Mouse (Mus musculus) naive thymus-derived CD4-positive, alpha-beta T cell, adult 2 months (primary cell): ENCODE measurements around the gene Dlg4.
"Not testable (repeated sequence)": the region's sequence is repeated elsewhere in the genome, so short reads cannot be mapped to it uniquely, and the experiment has no call there.

Experiments
- DNase-seq: peaks from one replicate; pipeline ENCODE4 v3.0.0-alpha.2; 2011; ENCODE audit warnings: low read depth

The Dlg4 gene

DNA sequence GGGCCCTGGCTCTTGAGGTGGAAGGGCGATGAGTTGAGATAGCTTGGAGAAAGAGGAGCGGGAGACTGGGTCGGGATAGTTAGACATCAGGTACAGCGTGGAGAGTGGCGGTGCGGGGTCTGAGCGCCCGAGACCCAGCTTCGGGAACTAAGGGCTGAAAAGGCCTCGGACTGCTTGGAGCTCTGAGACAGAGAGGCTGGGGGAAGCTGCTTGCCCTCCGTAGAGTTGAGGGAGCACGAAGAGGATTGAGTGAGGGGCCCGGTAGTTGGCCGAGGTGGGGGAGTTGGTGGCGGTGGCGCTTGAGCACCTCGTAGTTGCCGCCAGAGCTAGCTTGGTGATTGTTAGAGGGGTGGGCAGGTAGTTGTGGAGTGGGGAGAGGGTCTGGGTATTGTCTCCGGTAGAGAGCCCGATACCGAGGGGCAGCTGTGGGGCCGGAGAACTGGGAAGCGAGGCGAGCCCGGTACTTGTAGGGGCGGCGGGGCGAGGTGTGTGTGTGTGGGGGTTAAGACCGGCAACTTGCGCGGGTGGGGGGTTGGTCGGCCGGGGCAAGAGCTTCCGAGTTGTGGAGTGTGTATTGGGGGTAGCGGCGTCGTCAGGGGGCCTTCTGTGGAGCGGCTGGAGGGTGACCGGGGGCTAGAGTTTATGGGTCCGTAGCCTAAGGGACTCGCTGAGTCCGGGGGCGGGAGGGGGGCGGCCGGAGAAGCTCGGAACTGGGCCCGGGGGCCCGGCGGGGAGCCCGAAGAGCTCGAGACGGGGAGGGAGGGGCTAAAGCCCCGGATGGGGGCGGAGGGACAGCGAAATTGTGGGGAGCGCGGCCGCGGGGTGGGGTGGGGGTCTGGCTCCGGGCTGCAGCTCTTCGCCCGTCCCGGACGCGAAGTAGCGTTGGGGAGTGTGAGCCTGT, 20.3 kb upstream of the Dlg4 start:
- DNase-seq: peak; percentile 76

DNA sequence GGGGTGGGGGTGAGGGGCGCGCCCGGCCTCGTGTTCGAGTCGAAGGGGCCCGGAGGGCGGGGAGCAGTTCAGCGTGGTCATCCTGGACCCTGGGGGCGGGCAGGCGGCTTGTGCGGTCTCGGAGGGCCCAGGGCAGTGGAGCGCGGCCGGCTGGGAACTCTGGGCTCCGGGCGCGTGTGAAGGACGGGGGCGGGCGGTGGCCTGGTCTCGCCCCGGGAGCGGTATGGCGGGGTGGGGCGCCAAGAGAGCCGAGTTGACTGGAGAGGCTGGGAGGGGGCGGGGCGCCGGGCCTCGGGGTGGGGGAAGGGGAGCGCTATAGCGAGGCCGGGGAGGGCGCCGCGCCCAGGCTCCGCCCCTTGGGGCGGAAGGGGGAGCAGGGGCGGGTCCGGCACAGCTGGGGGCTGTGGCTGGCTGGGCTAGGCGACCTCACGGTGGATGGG, 19.7 kb upstream of the Dlg4 start:
- peak; percentile 86 for DNase-seq

DNA sequence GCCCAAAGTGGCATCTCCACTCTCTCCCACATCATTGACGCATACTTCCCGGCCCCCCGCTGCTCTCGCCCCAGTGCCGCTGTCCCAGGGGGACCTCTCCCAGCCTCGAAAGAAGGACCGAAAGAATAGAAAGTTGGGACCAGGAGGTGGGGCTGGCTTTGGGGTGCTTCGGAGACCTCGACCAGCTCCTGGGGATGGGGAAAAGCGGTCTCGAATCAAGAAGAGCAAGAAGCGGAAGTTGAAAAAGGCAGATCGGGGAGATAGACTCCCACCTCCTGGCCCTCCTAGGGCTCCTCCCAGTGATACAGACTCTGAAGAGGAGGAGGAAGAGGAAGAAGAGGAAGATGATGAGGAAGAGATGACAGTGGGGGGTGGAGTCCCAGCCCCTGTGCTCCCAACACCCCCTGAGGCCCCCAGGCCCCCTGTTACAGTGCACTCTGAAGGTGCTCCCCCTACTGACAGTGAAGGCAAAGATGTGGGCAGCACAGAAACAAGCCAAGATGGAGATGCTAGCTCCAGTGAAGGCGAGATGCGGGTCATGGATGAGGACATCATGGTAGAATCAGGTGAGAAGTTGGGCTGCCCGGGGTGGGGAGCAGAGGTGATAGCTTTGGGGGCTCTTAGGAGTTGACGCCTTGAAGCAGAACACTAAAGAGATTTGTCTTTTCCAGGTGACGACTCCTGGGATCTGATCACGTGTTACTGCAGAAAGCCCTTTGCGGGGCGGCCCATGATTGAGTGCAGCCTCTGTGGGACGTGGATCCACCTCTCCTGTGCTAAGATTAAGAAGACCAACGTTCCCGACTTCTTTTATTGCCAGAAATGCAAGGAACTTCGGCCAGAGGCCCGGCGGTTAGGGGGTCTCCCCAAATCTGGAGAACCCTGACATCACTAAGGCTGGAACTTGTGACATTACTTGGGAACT, 17.9 kb upstream of the Dlg4 start:
- DNase-seq: peak; percentile 39

DNA sequence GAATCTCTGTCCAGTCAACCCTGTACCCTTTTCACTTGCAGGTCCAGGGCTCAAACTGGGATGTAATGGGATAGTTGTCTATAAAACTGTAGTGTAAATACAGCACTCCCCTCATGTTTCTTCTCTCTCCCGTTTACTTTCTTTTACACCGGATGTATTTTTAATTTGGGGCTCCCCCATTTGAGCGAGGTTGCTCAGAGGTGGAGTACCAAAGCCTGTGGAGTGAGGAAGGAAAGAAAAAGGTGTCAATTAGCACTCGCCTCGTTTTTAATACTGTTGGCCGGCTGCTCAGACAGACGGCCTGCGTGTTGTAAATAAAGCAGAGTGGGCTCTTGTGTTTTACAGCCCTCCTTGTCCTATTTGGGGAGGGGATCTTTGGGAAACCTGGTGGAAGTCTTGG, 17.1 kb upstream of the Dlg4 start:
- no peak for DNase-seq

DNA sequence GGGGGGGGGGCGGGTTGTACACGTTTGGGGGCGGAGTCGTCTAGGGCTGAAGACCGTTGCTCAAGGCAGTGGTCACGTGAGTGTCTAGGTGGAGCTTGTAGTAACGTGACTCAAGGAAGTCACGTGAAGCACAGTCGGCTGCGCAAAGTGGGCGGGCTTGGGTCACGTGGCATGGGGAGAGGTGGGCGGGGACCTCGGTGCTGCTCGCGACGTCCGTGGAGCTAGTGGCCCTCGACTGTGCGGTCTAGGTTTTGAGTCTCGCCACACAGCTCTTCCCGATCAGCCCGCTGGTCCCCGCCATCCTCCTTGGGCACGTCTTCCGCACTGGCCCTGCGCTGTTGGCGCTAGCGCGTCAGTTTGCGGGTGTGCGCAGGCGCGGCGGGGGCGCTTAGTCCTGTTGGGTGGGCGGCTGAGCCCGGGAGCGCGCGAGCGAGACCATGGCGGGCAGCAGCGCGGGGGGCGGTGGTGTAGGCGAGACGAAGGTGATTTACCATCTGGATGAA, 16.3 kb upstream of the Dlg4 start, which contains the start of gene Dvl2:
Dvl2 (plus strand) TSS at position 200 of the 503 bp plus-strand sequence.
- peak; percentile 95 for DNase-seq

DNA sequence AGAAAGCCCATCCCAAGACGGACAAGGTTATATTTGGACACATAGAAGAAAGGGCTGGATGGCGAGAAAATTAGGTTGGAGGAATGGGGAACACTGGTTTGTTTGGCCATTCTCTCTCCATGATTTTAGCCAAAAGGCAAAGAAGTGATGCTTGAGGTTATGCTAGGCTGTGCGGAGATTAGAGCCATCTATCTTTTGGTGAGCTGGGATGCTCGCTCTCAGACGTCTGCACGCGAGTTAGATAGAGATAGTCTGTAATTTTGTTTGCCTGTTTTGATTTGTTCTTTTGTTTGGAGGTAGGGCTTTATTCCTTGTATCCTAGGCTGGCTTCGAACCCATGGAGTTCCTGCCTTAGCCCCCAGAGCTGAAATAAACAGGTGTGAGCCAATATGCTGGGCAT, 15.6 kb upstream of the Dlg4 start:
- no peak for DNase-seq

DNA sequence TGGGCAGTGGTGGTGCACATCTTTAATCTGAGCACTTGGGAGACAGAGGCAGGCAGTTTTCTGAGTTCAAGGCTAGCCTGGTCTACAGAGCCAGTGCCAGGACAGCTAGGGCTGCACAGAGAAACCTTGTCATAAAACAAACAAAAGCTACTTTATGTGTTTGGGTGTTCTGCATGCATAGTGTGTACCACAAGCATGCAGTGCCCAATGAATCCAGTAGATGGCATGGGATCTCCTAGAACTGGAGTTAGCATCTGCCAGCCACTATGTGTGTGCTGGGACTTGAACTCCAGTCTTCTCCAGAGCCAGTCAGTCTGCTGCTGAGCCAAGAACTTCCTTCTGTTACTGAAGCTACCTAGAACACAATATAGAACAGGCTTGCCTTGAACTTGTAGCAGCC, 14.9 kb upstream of the Dlg4 start:
- peak; percentile 82 for DNase-seq

DNA sequence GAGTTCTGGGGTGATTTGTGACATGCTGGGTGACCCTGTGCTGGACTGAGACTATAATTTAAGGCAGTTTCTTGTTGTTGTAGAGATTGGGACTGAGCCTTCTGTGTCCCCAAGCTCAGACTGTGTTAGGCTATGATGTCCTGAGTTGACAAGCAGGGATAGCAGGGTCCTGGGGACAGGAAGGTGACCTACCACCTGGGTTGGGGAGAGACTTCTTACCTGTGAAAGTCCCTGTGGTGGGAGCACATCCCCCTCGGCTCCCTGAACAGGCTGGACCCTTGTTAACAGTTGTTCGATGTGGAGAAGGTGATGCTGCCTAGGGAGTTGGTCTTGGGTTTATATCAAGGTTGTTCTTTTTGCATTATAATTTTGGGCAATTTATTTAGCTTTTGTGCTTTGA, 14.3 kb upstream of the Dlg4 start:
- DNase-seq: no peak

DNA sequence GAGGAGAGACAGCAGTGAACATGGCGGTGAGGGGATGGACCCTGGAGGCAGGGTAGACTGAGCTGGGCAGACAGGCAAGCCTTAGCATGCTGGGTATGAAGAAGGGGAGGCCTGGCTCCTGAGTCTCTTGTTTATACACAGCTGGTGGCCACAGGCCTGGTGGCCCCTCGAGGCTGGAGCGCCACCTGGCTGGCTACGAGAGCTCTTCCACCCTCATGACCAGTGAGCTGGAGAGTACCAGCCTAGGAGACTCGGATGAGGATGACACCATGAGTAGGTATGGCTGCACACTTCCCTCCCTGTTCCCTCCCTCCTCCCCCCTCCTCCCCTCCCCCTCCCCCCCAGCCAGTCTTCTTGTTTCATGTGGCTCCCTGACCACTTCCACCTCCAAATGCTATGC, 11.2 kb upstream of the Dlg4 start:
- DNase-seq: peak; percentile 77

DNA sequence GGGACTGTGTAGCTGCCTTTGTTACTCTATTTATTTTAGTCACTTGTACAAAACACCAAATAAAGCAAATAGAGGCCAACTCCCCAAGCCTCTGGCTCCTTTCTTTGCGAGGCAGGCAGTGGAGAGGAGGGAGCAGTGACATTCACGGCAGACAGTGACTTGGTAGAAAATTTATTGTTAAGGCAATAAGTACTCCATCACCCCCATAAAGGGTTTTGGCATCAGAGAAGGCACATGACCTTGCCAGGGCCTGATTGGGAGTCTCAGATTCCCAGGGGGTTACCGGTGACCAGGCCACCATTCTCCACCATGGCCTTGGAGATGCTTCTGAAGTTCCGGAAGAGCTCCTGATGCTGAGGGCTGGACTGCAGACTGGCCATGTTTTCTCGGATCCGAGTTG, 6.7 kb upstream of the Dlg4 start:
- no peak for DNase-seq

DNA sequence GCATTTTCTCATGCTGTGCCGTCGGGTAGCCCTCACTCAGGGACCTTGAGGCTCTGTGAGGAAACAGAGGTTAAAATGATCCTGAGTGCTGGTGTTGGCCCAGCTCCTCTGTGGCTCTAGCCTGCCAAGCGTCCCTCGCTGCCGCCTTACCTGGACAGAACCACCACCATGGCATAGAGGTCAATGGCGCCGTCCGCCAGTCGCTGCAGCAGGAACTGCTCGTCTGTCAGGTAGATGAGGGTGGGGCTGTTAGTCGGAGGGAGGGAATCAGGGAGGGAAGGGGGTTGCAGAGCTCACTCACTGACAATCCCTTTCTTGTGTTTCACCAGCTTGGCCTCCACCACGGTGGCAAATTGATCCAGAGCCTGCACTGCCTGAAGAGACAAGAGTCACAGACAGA, 6.2 kb upstream of the Dlg4 start:
- DNase-seq: no peak

DNA sequence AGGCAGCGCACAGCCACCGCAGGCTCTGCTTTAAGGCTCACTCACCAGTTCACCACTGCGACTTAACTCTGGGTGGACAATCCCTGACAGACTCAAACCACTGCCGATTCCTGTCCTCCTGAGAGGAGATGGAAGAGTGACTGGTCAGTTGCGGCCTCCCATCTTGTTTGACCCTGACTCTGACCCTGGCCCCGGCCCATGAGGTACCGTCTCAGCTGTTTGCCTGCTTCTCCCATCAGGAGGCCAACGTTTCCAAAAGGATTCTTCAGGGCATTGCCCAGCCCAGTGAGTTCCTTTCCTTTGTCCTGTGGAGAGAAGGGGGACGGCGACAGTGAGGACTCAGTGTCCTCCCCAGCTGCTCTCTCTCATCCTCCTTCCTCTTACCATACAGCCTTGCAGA, 5.8 kb upstream of the Dlg4 start:
- no peak for DNase-seq

DNA sequence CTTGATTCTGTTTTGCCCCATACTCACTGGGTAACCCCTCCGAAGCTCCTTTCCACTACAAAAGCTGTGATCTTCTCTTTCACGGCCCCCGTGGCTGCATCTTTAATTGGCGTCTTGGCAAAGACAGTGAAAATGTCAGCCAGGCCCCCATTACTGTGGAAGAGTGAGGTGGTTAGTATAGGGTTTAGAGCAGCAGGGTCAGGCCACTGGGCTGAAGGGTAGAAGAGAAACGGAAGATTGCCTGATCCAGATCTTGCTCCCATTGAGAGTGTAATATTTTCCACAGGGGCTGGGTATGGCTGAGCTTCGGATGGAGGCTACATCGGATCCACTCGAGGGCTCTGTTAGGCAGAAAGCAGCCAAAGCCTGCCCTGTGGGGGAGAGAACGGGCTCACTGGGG, 3.8 kb upstream of the Dlg4 start:
- no peak for DNase-seq

DNA sequence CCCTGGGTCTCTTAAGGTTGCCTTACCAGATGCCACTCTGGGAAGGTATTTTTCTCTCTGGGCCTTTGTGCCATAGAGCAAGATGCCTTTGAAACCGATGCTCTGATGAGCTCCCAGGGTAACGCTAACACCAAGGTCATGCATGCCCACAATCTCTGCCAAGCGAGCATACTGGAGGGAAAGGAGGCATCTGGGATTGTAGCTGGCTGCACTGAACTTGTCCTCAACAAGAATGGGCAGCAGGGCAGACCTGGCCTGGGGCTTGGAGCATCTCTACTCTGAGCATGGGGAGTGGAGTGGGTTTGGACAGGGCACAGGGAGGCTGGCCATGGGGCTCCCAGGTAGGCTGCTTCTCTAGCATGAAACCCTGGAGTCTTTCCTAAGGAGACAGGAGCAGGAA, 3.3 kb upstream of the Dlg4 start:
- DNase-seq: no peak

DNA sequence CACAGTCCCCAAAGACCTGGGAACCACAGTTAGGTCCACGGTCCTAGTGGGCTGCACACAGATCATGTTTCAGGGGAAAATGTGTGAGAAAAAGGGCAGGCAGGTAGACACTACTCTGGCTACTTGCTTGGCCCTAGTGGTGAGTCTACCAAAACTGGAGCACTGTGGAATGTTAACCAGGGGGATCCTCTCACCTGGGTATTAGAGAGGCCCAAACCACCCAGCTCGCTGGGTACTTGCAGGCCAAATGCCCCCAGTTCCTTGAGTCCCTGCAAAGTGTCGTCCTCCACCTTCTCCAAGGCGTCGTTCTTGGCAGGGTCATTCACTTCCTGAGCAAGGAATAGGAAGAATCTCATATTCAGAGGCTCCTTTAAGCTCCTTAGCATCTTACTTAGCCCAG, 2.7 kb upstream of the Dlg4 start:
- DNase-seq: no peak

DNA sequence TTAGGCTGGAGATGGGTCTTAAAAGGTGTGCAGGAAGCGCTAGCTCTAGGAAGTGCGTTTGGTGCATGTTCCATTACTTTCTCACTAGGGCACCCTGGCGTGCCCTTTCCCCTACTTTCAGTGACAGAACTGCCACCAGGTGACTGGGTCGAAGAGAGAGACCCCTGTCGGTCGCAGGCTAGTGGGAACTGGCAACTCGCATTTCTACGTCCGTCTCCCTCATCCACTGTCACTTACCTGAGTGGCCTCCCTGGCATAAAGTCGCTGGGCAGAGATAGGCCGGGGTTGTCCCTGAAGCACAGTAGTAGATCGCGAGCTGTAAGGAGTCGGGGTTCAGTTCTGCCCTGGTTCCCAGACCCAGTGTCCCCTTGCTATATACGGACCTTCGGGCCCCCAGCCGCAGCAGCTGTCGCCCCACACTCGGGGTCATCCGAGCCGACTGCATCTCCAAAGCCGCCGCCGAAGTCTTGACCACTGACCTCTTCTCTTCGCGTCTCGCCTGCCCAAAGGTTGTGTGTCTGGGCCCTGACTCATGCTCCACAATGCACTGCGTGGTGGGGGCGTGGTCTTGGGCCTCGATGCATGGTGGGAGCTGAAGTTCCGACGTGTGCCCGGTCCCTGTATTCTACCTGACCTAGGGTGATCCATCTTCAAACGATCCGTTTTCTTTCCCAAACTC, 1.7 kb upstream of the Dlg4 start, which contains the start of gene Acadvl:
Acadvl (minus strand) TSS at position 532 of the 679 bp plus-strand sequence.
- peak; percentile 81 for DNase-seq

DNA sequence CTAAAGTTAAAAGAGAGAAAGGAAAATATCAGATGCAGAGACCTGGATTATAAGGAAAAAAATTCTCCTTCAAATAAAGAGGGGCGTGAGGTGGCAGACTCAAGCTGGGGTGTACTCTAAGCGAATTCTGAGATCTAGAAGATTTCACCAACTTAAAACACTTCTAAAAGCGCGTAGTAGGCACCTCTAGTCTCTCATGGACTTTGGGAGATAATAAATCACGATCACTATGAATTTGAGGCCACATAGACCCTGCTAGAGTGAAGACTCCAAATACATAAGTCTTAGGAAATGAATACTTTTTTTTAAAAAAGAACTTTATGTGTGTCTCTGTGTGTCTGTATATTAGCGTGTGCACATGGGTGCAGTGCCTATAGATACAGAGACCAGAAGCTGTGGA, 1.1 kb upstream of the Dlg4 start:
- DNase-seq: no peak

DNA sequence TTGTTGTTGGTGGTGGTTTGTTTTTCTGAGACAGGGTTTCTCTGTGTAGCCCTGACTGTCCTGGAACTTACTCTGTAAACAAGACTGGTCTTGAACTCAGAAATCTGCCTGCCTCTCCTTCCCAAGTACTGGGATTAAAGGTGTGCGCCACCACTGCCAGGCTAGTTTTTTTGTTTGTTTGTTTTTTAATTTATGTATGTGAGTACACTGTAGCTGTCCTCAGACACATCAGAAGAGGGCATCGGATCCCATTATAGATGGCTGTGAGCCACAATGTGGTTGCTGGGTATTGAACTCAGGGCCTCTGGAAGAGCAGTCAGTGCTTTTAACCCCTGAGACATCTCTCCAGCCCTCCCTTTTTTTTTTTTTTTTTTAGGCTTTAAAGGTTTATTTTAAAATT, 565 bp upstream of the Dlg4 start:
- not testable (repeated sequence) for DNase-seq

DNA sequence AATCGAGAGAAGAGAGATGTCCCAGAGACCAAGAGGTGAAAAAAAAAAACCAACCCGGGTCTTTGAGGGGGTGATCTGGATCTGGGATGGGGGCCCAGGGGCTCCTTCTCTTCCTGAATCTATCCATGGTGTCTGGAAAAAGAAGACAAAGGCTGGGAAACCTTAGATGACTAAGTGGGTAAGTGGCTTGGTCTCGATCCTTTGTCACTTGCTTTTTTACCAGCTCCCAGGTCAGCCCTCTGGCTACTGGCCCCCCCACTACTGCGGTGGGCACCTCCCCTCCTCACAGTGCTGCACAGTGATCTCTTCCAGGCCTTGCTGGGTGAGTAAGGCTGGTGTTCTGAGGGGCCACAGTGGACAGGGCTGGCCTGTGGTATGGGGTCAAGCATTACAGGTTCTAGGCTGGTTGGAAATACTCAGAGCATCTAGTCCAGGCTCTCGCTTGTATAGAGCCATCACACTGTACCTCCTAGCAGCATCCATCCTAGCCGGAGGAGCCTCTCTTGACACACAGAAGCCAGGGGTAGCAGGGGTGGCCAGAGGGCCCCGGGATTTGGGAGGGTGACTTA, 541 bp downstream of the Dlg4 start:
- DNase-seq: no peak

DNA sequence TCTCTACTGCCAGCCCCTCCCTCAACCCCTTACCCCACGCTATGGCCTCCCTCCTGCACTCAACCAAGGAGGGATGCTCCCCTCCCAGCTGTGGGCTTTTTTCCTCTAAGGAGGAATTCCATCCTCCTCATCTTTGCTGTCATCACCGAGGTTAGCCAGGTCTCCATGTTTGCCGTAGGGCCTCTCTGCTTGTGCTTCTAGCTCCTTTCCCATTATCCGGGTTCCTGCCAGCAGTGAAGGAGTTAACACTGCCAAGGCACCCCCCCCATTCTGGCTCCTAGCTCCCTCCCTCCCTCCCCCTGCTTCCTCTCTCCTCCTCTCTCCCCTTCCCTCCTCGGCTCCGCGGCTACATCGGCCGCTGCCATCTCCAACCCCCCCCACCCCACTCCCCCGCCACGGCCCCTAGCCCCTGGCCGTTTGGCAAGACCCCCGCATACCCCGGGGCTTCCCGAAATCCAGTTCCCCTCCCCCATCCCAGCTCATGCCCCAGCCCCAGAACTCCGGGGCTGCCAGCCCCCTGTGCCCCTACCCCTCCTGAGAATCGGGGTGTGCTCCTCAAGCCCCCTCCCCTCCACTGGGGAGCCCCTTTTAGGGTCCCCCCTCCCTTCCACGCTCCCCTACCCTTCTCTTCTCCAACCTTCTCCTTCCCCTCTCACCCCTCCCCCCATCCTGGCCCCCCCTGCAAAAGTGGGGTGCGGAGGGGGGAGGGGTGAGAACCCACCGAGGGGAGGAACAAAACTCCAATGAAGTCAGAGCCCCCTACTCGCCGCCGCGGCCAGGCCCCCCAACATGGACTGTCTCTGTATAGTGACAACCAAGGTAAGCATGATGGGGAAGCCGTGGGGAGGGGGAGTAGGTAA, 1.6 kb downstream of the Dlg4 start:
- peak; percentile 58 for DNase-seq
